Mouse (Mus musculus): ENCODE data around the gene Cyp3a57. TPM values are rescaled to one million over a fixed set of nuclear protein-coding genes. Genes with fewer than 3 reads are reported as not detected.
"Not testable (repeated sequence)": the region's sequence is repeated elsewhere in the genome, so short reads cannot be mapped to it uniquely, and the experiment has no call there.

The Cyp3a57 gene
- 0.15 TPM in 1 of 2 replicates, not detected in the other for polyA plus RNA-seq (2012; rRNA removed)

DNA sequence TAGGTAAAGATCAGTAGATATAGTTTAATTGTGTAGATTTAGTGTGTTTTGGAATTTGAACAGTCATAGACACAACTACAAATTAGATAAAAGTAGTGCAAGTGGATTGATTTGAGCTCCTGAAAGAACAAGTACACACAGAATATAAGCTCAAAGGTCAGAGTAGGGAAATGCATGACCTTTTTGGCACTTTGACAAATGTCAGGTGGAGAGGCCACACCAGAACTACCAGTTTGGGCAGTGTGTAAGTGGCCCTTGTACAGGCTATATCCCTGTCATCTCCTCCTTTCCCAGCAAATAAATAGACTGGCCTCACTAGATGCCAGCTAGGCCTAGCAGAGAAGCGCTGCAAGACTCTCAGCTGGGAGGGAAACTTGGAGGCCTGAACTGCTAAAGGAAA is at the start of gene Cyp3a57:
Cyp3a57 (plus strand) TSS at position 339 of the 400 bp plus-strand sequence.
- Histone ChIP-seq H3K27me3 (ENCODE audit: control insufficient read depth, insufficient read depth, low read length) (no peaks in the 10 kb centered on the region), H3K4me3 (replicated peaks; ENCODE audit: insufficient read depth, low read depth, low read length) (no peak within 1 kb of the TSS), H3K27ac (ENCODE audit: insufficient read depth, low read length) (no peak within 1 kb of the TSS), H3K4me1 (ENCODE audit: control insufficient read depth, insufficient read depth, low read length) (no peaks in the 10 kb centered on the region)
- DNase-seq = no peak
- TF ChIP-seq CTCF (IDR thresholded peaks at IDR 0.05; ENCODE audit: borderline replicate concordance, insufficient read depth, low read depth, low read length) (no peak), POLR2A (IDR thresholded peaks at IDR 0.05; ENCODE audit: borderline replicate concordance, insufficient read depth, low read length) (no peak)
- WGBS = 89% methylated on average over 1 of the region's 1 CpGs

DNA sequence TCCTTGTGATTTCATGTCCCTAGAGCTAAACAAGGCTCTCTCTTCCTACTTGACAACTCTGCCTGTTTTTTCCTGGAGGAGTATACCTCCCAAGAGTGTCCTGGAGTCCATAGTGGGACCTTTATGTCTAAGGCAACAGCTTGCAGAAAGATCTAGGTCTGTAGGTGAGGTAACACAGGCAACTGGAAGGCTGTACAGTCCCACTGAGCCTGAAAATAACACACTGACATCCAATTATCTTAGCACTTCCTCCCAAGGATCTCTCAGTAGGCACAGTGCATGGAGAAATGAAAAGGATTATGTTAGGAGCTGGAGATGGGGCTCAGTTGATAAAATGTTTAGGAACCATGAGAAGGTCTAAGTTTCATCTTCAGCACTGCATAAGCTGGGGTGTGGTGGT is 44.6 kb upstream of the Cyp3a57 start:
- H3K27me3 ChIP-seq (ENCODE audit: control insufficient read depth, insufficient read depth, low read length) = no peaks in the 10 kb centered on the region
- TF ChIP-seq POLR2A (IDR thresholded peaks at IDR 0.05; ENCODE audit: borderline replicate concordance, insufficient read depth, low read length) (no peak), CTCF (IDR thresholded peaks at IDR 0.05; ENCODE audit: borderline replicate concordance, insufficient read depth, low read depth, low read length) (no peak)
- no peak for DNase-seq
- H3K27ac ChIP-seq (ENCODE audit: insufficient read depth, low read length) = no peak overlapping the region
- no peak overlapping the region for H3K4me3 ChIP-seq (replicated peaks; ENCODE audit: insufficient read depth, low read depth, low read length)
- no peaks in the 10 kb centered on the region for H3K4me1 ChIP-seq (ENCODE audit: control insufficient read depth, insufficient read depth, low read length)

DNA sequence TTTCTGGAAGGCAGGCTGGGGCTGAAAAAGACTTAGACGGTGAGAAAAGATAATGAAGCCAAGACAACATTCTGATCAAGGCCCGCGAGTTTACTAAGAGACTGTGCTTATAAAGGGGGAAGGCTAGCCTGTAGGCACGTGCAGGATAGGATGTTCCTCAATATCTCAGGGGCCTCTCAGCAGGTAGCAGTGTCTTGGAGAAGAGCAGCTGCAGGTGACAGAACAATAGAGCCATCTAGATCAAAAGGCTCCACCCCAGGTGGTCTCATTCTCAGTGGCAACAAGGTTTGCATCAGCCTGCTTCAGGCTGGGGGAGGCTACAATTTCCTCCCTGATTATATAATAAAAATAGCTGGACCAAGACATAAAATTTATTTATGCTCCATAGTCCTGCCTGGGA is 43.3 kb upstream of the Cyp3a57 start:
- not testable (repeated sequence) for H3K4me1 ChIP-seq (ENCODE audit: control insufficient read depth, insufficient read depth, low read length); H3K27me3 ChIP-seq (ENCODE audit: control insufficient read depth, insufficient read depth, low read length); DNase-seq; H3K27ac ChIP-seq (ENCODE audit: insufficient read depth, low read length); H3K4me3 ChIP-seq (replicated peaks; ENCODE audit: insufficient read depth, low read depth, low read length)
- 63% methylated on average over 4 of the region's 4 CpGs for WGBS

DNA sequence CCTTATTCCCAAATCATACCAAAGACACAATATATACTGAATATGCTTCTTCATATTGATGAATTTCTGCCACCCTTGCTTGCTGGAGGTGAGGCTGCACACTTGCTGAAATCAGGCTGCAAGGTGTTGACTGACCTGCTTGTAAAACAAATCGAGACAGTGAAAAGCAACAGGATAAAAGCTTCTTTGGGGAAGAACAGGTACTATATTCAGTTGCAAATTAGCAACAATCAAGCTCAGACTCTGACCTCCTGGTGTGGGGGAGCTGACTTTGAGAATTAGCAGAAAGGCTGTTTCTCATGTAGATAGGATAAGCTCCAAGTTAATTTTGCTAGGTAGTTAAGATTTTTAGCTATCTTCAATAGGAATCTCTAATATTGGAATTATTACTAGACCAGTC is 42.7 kb upstream of the Cyp3a57 start:
- Histone ChIP-seq H3K4me1 (ENCODE audit: control insufficient read depth, insufficient read depth, low read length) (no peaks in the 10 kb centered on the region), H3K27ac (ENCODE audit: insufficient read depth, low read length) (no peak overlapping the region), H3K27me3 (ENCODE audit: control insufficient read depth, insufficient read depth, low read length) (no peaks in the 10 kb centered on the region), H3K4me3 (replicated peaks; ENCODE audit: insufficient read depth, low read depth, low read length) (no peak overlapping the region)
- no peak for DNase-seq
- TF ChIP-seq POLR2A (IDR thresholded peaks at IDR 0.05; ENCODE audit: borderline replicate concordance, insufficient read depth, low read length) (no peak), CTCF (IDR thresholded peaks at IDR 0.05; ENCODE audit: borderline replicate concordance, insufficient read depth, low read depth, low read length) (no peak)
- 71% methylated on average over 1 of the region's 1 CpGs for WGBS

DNA sequence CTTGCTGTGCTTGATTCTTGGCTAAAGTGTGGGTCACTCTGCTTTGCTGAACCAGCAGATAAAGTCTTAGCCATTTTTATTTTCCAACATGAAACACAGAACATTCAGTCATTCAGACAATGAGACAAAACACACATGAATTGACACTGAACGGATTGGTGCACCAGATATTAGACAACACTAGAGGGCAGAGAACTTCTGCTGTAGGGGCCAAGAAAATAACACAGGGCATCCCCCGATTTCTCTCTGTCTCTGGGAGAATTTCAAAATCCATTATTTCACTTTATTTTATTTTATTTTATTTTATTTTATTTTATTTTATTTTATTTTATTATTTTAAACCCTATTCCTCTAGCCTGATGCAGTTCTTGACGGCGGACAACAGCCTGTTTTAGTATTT is 38.1 kb upstream of the Cyp3a57 start:
- not testable (repeated sequence) for DNase-seq; H3K27me3 ChIP-seq (ENCODE audit: control insufficient read depth, insufficient read depth, low read length); H3K27ac ChIP-seq (ENCODE audit: insufficient read depth, low read length); H3K4me3 ChIP-seq (replicated peaks; ENCODE audit: insufficient read depth, low read depth, low read length); H3K4me1 ChIP-seq (ENCODE audit: control insufficient read depth, insufficient read depth, low read length)
- 87% methylated on average over 4 of the region's 4 CpGs for WGBS

DNA sequence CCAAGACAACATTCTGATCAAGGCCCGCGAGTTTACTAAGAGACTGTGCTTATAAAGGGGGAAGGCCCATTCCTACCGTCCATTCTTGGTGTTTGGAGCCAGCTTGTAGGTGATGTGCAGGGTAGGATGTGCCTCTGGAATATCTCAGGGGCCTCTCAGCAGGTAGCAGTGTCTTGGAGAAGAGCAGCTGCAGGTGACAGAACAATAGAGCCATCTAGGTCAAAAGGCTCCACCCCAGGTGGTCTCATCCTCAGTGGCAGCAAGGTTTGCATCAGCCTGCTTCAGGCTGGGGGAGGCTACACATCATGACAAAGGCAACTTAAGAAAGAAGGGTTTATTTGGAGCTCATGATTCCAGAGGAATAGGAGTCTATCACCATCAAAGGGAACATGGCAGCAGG is 37.3 kb upstream of the Cyp3a57 start:
- not testable (repeated sequence) for H3K4me3 ChIP-seq (replicated peaks; ENCODE audit: insufficient read depth, low read depth, low read length); DNase-seq; H3K27me3 ChIP-seq (ENCODE audit: control insufficient read depth, insufficient read depth, low read length); H3K27ac ChIP-seq (ENCODE audit: insufficient read depth, low read length); H3K4me1 ChIP-seq (ENCODE audit: control insufficient read depth, insufficient read depth, low read length)
- WGBS = 84% methylated on average over 3 of the region's 3 CpGs

DNA sequence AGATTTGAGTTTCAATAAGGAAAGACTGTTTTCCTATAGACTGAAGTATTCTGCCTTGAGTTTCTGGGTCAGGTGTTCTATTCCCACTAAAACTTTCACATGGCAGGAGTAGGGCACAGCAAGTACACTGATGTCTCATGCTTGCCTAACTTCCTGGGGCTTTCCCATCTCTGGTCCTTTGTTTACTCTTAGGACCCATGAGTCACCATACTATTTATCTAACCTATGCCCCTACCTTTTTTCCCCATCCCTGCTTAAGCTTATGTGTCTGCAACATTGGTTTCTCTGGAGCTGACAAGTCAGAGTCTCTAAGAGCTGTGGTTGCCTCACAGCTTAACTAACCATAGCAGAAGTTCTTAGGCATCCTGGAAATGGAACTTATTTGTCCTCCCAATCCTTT is 31.2 kb upstream of the Cyp3a57 start:
- Histone ChIP-seq H3K4me3 (replicated peaks; ENCODE audit: insufficient read depth, low read depth, low read length) (no peak overlapping the region), H3K27me3 (ENCODE audit: control insufficient read depth, insufficient read depth, low read length) (no peaks in the 10 kb centered on the region), H3K27ac (ENCODE audit: insufficient read depth, low read length) (no peak overlapping the region), H3K4me1 (ENCODE audit: control insufficient read depth, insufficient read depth, low read length) (no peaks in the 10 kb centered on the region)
- no peak for DNase-seq
- no peak for TF ChIP-seq CTCF (IDR thresholded peaks at IDR 0.05; ENCODE audit: borderline replicate concordance, insufficient read depth, low read depth, low read length)
- TF ChIP-seq POLR2A (IDR thresholded peaks at IDR 0.05; ENCODE audit: borderline replicate concordance, insufficient read depth, low read length) = no peak

DNA sequence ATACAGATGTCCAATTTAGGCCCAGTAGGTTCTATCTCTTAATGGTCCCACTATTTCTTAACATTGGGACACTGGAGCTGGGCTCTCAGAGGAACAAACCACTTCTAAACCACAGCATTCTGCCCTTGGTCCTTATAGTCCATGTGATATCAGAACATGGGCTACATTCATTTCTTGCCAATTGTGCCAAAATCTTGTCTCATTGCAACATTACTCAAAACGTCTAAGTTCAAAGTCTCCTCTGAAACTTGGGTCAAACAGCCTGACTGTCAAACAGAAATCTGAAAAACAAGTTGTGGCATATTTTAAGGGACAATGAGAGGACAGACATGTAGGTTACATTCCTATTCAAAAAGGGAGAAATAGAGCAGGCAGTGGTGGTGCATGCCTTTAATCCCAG is 27.9 kb upstream of the Cyp3a57 start:
- no peaks in the 10 kb centered on the region for H3K4me1 ChIP-seq (ENCODE audit: control insufficient read depth, insufficient read depth, low read length)
- DNase-seq = no peak

DNA sequence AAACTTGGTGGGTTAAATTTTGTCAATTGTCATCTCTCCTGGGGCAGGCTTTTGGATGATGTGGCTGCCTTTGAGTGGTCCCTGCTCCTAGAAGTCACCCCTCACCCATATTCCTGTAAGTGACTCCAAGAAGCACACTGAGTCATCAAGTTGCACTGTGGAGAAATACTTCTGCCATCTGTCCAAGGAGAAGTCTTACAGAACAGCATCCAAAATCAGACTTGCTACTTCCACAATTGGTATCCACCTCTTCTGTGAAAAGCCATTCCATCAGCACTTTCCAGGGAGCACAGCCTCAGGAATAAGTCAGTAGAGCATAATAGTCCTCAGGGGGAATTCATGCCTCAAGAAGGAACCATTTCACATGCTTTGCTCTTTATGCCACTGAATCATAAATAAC is 6.3 kb upstream of the Cyp3a57 start:
- not testable (repeated sequence) for H3K4me1 ChIP-seq (ENCODE audit: control insufficient read depth, insufficient read depth, low read length); H3K27ac ChIP-seq (ENCODE audit: insufficient read depth, low read length); H3K4me3 ChIP-seq (replicated peaks; ENCODE audit: insufficient read depth, low read depth, low read length); H3K27me3 ChIP-seq (ENCODE audit: control insufficient read depth, insufficient read depth, low read length); DNase-seq

More for the DNA sequence above, 27.9 kb upstream of the Cyp3a57 start:
- H3K27me3 ChIP-seq (ENCODE audit: control insufficient read depth, insufficient read depth, low read length) = no peaks in the 10 kb centered on the region
- TF ChIP-seq CTCF (IDR thresholded peaks at IDR 0.05; ENCODE audit: borderline replicate concordance, insufficient read depth, low read depth, low read length) = no peak
- TF ChIP-seq POLR2A (IDR thresholded peaks at IDR 0.05; ENCODE audit: borderline replicate concordance, insufficient read depth, low read length) = no peak
- WGBS = 74% methylated on average over 1 of the region's 1 CpGs
- no peak overlapping the region for H3K4me3 ChIP-seq (replicated peaks; ENCODE audit: insufficient read depth, low read depth, low read length)
- no peak overlapping the region for H3K27ac ChIP-seq (ENCODE audit: insufficient read depth, low read length)
